Mouse (Mus musculus): ENCODE results near the gene Klra3. TPM values are rescaled to one million over a fixed set of nuclear protein-coding genes. Genes with fewer than 3 reads are reported as not detected.
"Not testable (repeated sequence)": the region's sequence is repeated elsewhere in the genome, so short reads cannot be mapped to it uniquely, and the experiment has no call there.

Klra3 gene
- polyA plus RNA-seq (2016; fragmentation: Nextera tagmentation; extraction: Ambion mirVana) = not detected in 2 replicates

DNA sequence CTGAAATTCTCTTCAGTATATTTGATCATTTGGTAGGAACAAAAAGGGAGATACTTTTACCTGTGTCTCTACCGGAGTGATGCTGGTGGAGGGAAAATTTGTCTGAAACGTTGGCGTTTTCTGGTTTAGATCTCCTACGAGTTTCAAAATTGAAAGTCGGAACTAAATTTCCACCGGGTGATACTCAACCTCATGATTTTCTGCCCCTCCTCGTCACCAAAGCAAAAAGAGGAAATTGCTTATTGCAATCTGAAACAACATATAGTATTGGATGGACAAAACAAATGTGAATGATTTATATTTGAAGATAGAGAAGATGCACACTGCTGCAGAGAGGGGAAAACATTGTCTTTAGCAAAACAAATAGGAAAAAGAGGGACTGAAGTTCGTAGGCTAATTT is at the start of gene Klra3:
TSS of gene Klra3 (minus strand) at position 164 of the 400 bp plus-strand sequence.
- no peak within 1 kb of the TSS for H3K4me3 ChIP-seq
- H3K9ac ChIP-seq = no peak within 1 kb of the TSS
- no peaks in the 10 kb centered on the region for H3K27me3 ChIP-seq (replicated peaks)
- no peaks in the 10 kb centered on the region for H3K36me3 ChIP-seq
- H3K4me2 ChIP-seq = no peak within 1 kb of the TSS
- no peaks in the 10 kb centered on the region for H3K9me3 ChIP-seq (replicated peaks)
- no peak for ATAC-seq (ENCODE audit: insufficient number of reproducible peaks, low FRiP score)
- H3K27ac ChIP-seq (ENCODE audit: poor library complexity, severe bottlenecking) = no peak within 1 kb of the TSS
- WGBS = 79% methylated on average over 8 of the region's 8 CpGs
- H3K4me1 ChIP-seq (replicated peaks) = no peaks in the 10 kb centered on the region

DNA sequence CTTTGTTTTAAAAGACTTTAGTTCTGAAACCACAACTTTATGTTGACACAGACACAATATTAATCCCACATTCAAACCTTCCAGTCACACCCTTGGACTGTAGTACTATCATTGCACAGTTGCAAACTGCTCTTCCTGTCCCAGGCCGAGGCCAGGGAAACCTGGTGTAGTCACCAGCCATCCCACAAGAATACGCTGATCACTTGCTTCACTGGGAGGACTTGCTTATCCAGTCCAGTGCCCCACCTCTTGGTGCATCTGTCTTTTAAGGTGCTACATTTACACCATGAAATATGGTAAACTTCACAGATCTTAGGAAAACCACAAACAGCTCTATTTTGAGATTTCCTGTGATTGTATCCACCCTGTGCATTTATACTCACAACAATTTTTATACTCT is 49.4 kb upstream of the Klra3 start, which contains the start of gene Klra1:
TSS of gene Klra1 (minus strand) at position 125 of the 400 bp plus-strand sequence.
- WGBS = 72% methylated on average over 2 of the region's 2 CpGs
- Histone ChIP-seq H3K36me3 (no peaks in the 10 kb centered on the region), H3K4me3 (no peak within 1 kb of the TSS), H3K4me1 (replicated peaks) (no peaks in the 10 kb centered on the region), H3K9me3 (replicated peaks) (peaks cover 10% of the 10 kb centered on the region), H3K9ac (no peak within 1 kb of the TSS), H3K4me2 (no peak within 1 kb of the TSS), H3K27me3 (replicated peaks) (no peaks in the 10 kb centered on the region), H3K27ac (ENCODE audit: poor library complexity, severe bottlenecking) (no peak within 1 kb of the TSS)
- ATAC-seq (ENCODE audit: insufficient number of reproducible peaks, low FRiP score) = no peak

DNA sequence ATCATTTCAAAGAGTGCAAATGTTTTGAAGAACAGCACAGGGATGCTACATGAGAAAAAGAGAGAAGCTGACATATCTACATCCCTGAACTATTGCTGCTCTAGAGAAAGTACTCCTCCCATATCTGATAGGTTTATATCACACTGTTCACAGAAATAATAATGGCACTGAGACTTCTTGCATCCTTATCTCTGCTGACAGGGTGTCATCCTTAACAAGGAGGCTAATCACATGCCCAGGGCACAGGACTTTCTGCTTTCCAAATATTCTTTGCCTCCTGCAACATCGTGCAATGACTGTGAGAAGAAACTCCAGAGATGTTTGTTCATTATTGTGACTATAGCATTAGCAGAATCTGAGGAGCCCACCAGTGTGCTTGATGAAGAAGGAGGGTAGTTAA is 48.4 kb upstream of the Klra3 start:
- Histone ChIP-seq H3K27ac (ENCODE audit: poor library complexity, severe bottlenecking) (no peak overlapping the region), H3K36me3 (no peaks in the 10 kb centered on the region), H3K27me3 (replicated peaks) (no peaks in the 10 kb centered on the region), H3K4me1 (replicated peaks) (no peaks in the 10 kb centered on the region), H3K4me2 (no peak overlapping the region), H3K4me3 (no peak overlapping the region), H3K9ac (no peak overlapping the region), H3K9me3 (replicated peaks) (peaks cover 10% of the 10 kb centered on the region)
- 53% methylated on average over 1 of the region's 1 CpGs for WGBS
- ATAC-seq (ENCODE audit: insufficient number of reproducible peaks, low FRiP score) = no peak

DNA sequence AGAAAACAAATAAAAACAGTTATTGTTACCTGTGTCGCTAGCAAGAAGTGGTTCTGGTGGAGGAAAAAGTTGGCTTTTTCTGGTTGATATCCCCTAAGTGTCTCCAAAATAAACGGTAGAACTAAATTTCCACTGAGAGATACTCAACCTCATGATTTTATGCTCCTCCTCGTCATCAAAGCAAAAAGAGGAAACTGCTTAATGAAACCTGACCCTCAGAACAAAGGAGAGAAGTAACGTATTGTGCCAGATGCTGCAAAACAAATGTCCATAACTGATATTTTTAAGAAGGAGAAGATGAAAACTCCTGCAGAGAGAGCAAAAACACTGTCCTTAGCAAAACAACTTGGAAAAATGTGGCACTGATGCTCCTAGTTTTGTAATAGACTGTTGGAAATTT is 45.0 kb upstream of the Klra3 start:
- H3K9ac ChIP-seq = no peak overlapping the region
- no peak for ATAC-seq (ENCODE audit: insufficient number of reproducible peaks, low FRiP score)
- H3K27ac ChIP-seq (ENCODE audit: poor library complexity, severe bottlenecking) = no peak overlapping the region
- no peak overlapping the region for H3K4me2 ChIP-seq
- no peaks in the 10 kb centered on the region for H3K4me1 ChIP-seq (replicated peaks)
- no peaks in the 10 kb centered on the region for H3K27me3 ChIP-seq (replicated peaks)
- no peaks in the 10 kb centered on the region for H3K36me3 ChIP-seq
- 61% methylated on average over 4 of the region's 4 CpGs for WGBS
- H3K4me3 ChIP-seq = no peak overlapping the region
- H3K9me3 ChIP-seq (replicated peaks) = peaks cover 6% of the 10 kb centered on the region

DNA sequence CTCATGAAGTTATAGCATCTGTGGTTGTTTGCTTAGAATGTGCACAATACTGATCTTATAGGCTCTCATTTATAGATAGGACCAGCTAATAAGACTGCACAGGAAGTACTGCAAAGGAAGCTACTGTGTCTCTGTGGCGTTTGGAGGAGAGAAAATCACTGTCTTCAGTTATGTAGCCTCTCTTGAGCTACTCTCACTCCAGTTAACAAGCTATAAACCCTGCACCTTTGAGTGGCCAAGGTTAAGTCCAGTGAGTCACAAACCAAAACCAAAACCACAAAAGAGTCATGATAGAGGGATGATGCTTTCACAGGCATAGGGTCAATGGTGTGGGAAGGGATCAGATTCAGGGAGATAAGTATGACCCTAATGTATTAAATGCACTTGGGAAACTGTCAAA is 8.0 kb upstream of the Klra3 start:
- H3K4me1 ChIP-seq (replicated peaks); H3K4me3 ChIP-seq; H3K9me3 ChIP-seq (replicated peaks); H3K36me3 ChIP-seq; H3K9ac ChIP-seq; ATAC-seq (ENCODE audit: insufficient number of reproducible peaks, low FRiP score); H3K4me2 ChIP-seq; H3K27ac ChIP-seq (ENCODE audit: poor library complexity, severe bottlenecking); H3K27me3 ChIP-seq (replicated peaks): not testable (repeated sequence)
- WGBS = 38% methylated on average over 1 of the region's 1 CpGs

DNA sequence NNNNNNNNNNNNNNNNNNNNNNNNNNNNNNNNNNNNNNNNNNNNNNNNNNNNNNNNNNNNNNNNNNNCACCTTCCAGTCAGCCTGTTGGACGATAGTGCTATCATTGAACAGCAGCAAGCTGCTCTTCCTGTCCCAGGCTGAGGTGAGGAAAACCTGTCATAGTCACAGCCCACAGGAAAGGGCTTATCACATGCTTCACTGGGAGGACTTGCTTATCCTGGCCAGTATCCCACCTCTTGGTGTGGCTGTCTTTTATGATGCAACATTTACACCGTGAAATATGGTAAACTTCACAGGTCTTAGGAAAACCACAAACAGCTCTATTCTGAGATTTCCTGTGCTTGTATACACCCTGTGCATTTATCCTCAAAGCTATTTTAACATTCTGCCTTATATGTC is 4.6 kb upstream of the Klra3 start:
- not testable (repeated sequence) for ATAC-seq (ENCODE audit: insufficient number of reproducible peaks, low FRiP score); H3K4me2 ChIP-seq; H3K4me3 ChIP-seq; H3K9me3 ChIP-seq (replicated peaks); H3K27me3 ChIP-seq (replicated peaks); H3K36me3 ChIP-seq; H3K9ac ChIP-seq; H3K27ac ChIP-seq (ENCODE audit: poor library complexity, severe bottlenecking); H3K4me1 ChIP-seq (replicated peaks)
- WGBS = 67% methylated on average over 2 of the region's 2 CpGs

DNA sequence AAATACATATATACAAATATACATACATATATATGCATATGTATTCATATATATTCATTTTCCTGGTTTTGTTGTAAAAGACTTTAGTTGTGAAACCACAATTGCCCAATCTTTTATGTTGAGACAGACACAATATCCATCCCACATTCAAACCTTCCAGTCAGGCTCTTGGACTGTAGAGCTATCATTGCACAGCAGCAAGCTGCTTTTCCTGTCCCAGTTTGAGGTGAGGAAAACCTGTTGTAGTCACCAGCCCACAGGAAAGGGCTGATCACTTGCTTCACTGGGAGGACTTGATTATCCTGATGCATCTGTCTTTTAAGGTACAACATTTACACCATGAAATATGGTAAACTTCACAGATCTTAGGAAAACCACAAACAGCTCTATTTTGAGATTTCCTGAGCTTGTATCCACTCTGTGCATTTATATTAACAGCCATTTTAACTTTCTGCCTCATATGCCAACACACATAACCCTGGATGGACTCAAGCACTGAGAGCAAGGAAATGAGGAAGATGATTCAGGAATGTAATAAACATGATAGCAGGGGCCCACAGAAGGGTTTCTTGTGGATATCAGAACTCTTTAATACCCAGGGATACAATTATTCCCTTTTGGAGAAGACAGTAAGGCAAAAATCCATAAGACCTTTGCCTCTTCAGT is 49.3 kb downstream of the Klra3 start:
- Histone ChIP-seq H3K4me1 (replicated peaks) (no peaks in the 10 kb centered on the region), H3K27me3 (replicated peaks) (no peaks in the 10 kb centered on the region), H3K9ac (no peak overlapping the region), H3K4me2 (no peak overlapping the region), H3K9me3 (replicated peaks) (no peaks in the 10 kb centered on the region), H3K36me3 (no peaks in the 10 kb centered on the region), H3K4me3 (no peak overlapping the region), H3K27ac (ENCODE audit: poor library complexity, severe bottlenecking) (no peak overlapping the region)
- no peak for ATAC-seq (ENCODE audit: insufficient number of reproducible peaks, low FRiP score)

DNA sequence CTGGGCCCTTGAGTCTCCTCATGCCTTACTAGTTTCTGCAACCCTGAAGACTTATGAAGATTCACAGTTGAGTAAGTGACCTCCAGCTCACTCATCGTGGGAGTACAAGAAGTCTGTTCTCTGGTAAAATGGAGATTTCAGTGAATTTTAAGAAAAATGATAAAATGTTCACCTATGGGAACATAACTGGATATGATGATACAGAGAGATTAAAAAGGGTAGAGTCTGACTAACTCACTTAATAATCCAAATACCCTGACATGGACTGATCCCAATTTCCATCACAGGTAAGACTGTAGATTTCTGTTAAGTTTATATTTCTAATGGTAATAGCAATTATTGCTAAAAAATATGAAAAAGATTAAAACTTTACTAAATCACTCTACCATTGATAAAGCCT is 55.5 kb downstream of the Klra3 start, which contains the start of gene Klra10:
TSS of gene Klra10 (minus strand) at position 101 of the 400 bp plus-strand sequence.
- not testable (repeated sequence) for H3K27ac ChIP-seq (ENCODE audit: poor library complexity, severe bottlenecking); H3K9ac ChIP-seq; H3K4me2 ChIP-seq; H3K9me3 ChIP-seq (replicated peaks); ATAC-seq (ENCODE audit: insufficient number of reproducible peaks, low FRiP score); H3K4me1 ChIP-seq (replicated peaks); H3K27me3 ChIP-seq (replicated peaks); H3K36me3 ChIP-seq; H3K4me3 ChIP-seq
- WGBS = 72% methylated on average over 1 of the region's 1 CpGs

Other genes with a start within 250 kb of the Klra3 start
- gene Klra8, start 207.7 kb downstream of the Klra3 start, polyA plus RNA-seq (2016; fragmentation: Nextera tagmentation; extraction: Ambion mirVana) = not detected in 2 replicates
- gene Klra9, start 144.5 kb downstream of the Klra3 start, polyA plus RNA-seq (2016; fragmentation: Nextera tagmentation; extraction: Ambion mirVana) = not detected in 2 replicates
- gene Klra7, start 104.3 kb downstream of the Klra3 start, polyA plus RNA-seq (2016; fragmentation: Nextera tagmentation; extraction: Ambion mirVana) = not detected in 2 replicates
- not detected in 2 replicates for gene Klra10, start 55.6 kb downstream of the Klra3 start, polyA plus RNA-seq (2016; fragmentation: Nextera tagmentation; extraction: Ambion mirVana)
- not detected in 2 replicates for gene Klra1, start 49.3 kb upstream of the Klra3 start, polyA plus RNA-seq (2016; fragmentation: Nextera tagmentation; extraction: Ambion mirVana)